Mouse (Mus musculus) adrenal gland, postnatal 14 days (tissue): ENCODE data around the gene Gnl3. TPM values are rescaled to one million over a fixed set of nuclear protein-coding genes. Genes with fewer than 3 reads are reported as not detected.

Experiments used
- DNase-seq: peaks from one replicate; pipeline ENCODE4 v3.0.0; 2021; ENCODE audit warnings: mixed read lengths
- long read RNA-seq, 2 experiments: library from polyadenylated mRNA; stranded (forward); transcript quantifications; one replicate each; pipeline ENCODE4 v2.0.0; 2021
- total RNA-seq: library from RNA; stranded (reverse); gene quantifications from 2 replicates; pipeline ENCODE4 v1.2.3, GENCODE M21; 2021

The Gnl3 gene
- 87.7 and 93.9 TPM in 2 replicates for total RNA-seq
- long read RNA-seq, experiment 1, transcript Gnl3-201 (15 exons, 1,947 nt) = major isoform, 35 of 44 reads
- long read RNA-seq, experiment 1, partial matches to known transcripts = 0 of 44 reads
- long read RNA-seq, experiment 1, other reads (novel, unspliced or antisense) = 9 of 44 reads
- long read RNA-seq, experiment 2, transcript Gnl3-201 (15 exons, 1,947 nt) = major isoform, 38 of 49 reads
- long read RNA-seq, experiment 2, partial matches to known transcripts = 1 of 49 reads
- long read RNA-seq, experiment 2, other reads (novel, unspliced or antisense) = 8 of 49 reads

DNA sequence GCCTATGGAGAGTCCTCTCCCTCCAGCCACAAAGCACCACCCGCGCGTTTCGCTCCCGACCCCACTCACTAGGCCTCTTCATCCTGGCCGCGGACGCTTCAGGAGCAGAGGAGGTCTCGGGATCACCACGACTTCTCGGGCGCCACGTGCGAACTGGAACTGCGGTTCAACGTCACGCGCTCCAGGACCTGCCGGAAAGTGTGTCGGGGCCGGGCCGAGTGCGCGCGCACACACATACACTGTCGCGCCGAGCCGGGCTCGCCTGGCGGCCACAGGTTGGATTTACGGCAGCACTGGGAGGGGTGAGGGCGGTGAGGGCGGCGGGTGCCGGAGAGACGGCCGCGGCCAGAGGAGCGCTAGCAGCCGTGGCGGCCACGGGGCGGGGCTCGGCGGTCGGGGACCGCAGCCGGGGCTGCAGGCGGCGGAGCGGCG is at the start of gene Gnl3, which contains the start of gene Pbrm1:
TSS of gene Gnl3 (minus strand) at position 293 of the 432 bp plus-strand sequence.
TSS of gene Pbrm1 (plus strand) at position 279 of the 432 bp plus-strand sequence.
- DNase-seq = peak; percentile 99

DNA sequence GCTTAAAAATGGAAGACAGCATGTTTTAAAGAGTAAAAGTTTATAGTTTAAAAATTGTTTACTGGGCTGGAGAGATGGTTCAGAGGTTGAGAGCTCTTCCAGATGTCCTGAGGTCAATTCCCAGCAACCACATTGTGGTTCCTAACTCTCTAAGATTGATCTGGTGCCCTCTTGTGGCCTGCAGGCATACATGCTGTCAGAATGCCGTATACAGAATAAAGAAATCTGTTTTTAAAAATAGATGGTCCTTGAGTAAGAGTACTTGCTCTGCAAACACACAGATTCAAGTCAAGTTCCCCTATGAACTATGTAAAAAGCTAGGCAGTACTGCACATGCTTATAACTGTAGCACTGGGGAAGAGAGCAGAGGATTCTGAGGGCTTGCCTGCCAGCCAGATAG is 43.3 kb upstream of the Gnl3 start:
- peak; percentile 39 for DNase-seq

DNA sequence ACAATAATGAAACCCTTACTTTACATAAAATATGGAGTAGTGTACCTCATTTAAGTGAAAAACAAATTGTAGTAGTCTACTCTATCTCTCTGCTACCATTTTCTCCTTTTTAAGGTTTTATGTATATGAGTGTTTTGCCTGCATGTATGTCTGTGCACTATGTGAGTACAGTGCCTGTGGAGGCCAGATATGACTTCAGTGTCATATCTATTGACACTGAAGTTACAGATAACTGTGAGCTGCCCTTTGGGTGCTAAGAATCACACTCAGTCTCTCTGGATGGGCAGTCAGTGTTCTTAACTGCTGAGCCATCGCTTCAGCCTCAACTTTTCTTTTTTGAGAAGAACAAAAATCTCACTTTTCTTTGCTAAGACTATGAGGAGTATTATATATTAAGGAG is 26.9 kb upstream of the Gnl3 start:
- no peak for DNase-seq

DNA sequence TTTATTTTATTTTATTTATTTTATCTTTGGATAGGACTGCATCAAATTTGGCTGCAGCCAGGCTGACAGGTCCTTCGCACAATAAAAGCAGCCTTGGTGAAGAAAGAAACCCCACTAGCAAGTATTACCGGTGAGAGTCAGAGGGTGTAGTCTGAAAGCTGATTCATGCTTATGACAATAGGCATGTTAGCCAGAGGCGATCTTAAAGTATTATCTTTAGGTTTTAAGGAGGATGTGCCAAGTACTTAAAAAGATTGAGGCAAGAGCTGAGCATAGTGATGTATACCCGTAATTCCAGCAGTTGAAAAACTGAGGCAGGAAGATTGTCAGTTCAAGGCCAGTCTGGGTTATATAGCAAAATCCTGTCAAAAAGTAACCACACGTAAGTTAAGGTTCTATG is 26.3 kb upstream of the Gnl3 start:
- no peak for DNase-seq

DNA sequence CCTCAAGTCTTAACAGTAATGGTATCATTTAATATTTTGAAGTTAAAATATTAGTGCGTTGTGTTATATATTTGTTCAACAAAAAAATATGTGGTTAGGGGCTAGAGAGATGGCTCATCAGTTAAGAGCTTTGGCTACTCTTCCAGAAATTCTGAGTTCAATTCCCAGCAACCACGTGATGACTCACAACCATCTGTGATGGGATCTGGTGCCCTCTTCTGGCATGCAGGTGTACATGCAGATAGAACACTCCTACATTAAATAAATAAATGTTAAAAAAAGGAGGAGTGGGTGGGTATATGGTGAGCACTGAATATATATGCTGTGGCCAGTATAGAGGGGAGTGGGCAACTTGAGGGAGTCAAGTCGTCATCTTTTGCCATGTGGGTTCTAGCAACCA is 6.8 kb upstream of the Gnl3 start:
- peak; percentile 40 for DNase-seq

GRCm38 (mm10) chr14:31022579-31022978 is 3.6 kb upstream of the Gnl3 start:
- DNase-seq = no peak

- peak; percentile 88 for DNase-seq
Measured at GRCm38 (mm10) chr14:31019331-31020205, 616 bp upstream of the Gnl3 start.

GRCm38 (mm10) chr14:31017854-31018253 is 1.1 kb downstream of the Gnl3 start:
- DNase-seq = peak; percentile 47

GRCm38 (mm10) chr14:31016063-31016462 is 2.9 kb downstream of the Gnl3 start:
- no peak for DNase-seq

DNA sequence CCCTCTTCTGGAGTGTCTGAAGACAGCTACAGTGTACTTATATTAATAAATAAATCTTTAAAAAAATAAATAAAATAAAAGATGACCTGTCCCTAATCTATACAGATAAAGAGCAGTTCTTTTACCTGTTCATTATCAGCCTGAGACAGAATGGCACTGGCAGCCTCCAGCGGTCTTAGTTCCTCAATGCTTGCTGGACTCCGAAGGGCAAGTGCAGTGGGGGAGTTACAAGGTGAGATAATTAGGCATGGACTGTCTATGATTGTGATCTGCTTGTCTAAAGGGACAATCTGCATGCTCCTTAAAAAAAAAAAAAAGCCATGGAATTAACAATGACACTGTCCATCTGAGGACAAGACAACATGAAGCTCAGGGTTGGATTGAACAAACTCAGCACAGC is 5.0 kb downstream of the Gnl3 start:
- DNase-seq = no peak

GRCm38 (mm10) chr14:31011588-31011987 is 7.4 kb downstream of the Gnl3 start:
- DNase-seq = no peak

GRCm38 (mm10) chr14:31006779-31007178 is 12.2 kb downstream of the Gnl3 start:
- no peak for DNase-seq

DNA sequence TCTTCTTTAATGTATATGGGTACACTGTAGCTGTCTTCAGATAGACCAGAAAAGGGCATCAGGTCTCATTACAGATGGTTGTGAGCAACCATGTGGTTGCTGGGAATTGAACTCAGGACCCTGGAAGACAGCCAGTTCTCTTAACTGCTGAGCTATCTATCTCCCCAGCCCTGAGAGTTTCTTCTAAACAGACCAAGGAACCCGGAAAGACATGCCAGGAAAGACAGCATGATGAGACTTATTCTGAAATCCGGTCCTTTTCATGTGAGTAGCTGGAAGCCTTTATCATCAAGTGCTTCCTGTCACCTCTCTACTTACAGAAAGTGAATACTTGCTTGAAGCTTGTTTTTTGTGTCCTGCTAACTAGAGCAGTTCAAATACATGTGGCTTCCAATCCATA is 14.4 kb downstream of the Gnl3 start:
- no peak for DNase-seq

GRCm38 (mm10) chr14:31001307-31002205 is 17.4 kb downstream of the Gnl3 start, which contains the start of the genes Glt8d1 and Spcs1:
Gene Glt8d1, plus strand, starts transcription at chr14:31001400.
Gene Spcs1, minus strand, starts transcription at chr14:31001672.
- DNase-seq = peak; percentile 93

DNA sequence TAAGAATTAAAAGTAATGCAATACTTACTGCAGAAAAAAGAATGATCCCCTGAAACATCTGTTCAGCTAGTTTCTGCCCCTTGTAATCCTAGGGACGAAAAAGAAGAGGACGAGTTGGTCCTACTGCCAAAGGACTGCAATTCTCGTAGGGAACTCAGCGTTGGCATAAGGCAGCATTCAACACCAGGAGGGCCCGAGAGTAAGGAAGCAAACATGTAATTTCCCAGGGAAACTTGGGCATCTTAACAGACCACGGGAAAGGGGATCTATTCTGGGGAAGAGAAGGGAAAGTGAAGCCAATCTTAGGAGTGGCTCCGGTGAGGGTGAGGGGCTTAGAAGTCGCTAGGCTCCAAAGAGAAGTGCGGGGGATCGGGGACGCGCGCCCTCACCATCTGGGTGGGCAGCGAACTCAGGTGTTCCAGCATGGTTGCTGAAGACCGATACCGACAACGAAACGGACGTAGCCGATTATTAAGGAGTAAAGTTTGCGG is 18.1 kb downstream of the Gnl3 start:
- DNase-seq = no peak

DNA sequence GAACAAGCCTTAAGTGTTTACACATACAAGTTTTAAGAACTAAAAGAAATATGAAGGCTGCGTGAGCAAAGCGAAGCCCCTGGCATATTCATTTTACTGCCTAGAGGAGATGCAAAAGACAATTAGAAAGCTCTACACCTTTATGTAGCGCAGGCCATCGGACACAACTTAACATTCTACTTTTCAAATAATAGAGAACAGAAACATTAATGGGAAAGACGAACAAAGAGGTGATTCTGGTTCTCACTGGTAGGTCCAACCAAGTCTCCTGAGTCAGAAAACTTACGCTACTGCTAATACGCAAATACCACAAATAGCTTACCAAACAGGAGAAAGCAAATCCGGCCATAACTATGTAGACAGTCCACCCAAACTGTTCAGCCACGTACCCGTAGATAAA is 18.6 kb downstream of the Gnl3 start:
- DNase-seq = no peak

GRCm38 (mm10) chr14:30996417-30996816 is 22.5 kb downstream of the Gnl3 start:
- DNase-seq = no peak

DNA sequence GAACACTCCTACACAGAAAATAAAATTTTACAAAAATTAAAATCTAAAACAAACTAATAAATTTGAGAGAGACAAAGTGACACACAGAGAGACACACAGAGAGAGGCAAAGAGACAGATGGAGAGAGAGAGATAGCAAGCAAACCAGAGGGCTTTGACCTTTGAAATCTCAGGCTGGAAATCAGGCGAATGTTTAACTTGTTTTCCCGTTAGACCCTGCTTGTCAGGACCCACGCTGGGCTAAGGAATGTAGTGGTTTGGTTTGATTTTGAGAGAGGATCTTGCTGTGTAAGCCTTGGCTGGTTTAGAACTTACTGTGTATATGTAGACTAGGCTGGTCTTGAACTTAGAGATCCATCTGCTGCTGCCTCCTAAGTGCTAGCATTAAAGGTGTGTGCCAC is 42.7 kb downstream of the Gnl3 start:
- DNase-seq = no peak

- peak; percentile 27 for DNase-seq
Measured at GRCm38 (mm10) chr14:30974204-30974603, 44.7 kb downstream of the Gnl3 start.
